Mouse (Mus musculus) neural tube, embryonic 10.5 days (tissue): ENCODE measurements around the gene Arglu1.

Source experiments
- DNase-seq: peaks from one replicate; pipeline ENCODE4 v3.0.0-alpha.2; 2017; ENCODE audit warnings: low spot score; ENCODE audit errors: extremely low spot score

Gene Arglu1

GRCm38 (mm10) chr8:8622031-8622430 is 68.3 kb downstream of the Arglu1 start:
- no peak for DNase-seq

- DNase-seq: no peak
These were observed 68.9 kb downstream of the Arglu1 start for GRCm38 (mm10) chr8:8621236-8621917.

GRCm38 (mm10) chr8:8620536-8620935 is 69.8 kb downstream of the Arglu1 start:
- DNase-seq: no peak

- peak; percentile 63 for DNase-seq
These were observed 70.8 kb downstream of the Arglu1 start for GRCm38 (mm10) chr8:8619221-8620194.
